Mouse (Mus musculus): Measurements from ENCODE around the gene Manbal. TPM values are rescaled to one million over a fixed set of nuclear protein-coding genes. Genes with fewer than 3 reads are reported as not detected.

Manbal gene
- 120 and 123 TPM in 2 replicates for polyA plus RNA-seq (2015; fragmentation: Nextera tagmentation; extraction: Ambion mirVana)

DNA sequence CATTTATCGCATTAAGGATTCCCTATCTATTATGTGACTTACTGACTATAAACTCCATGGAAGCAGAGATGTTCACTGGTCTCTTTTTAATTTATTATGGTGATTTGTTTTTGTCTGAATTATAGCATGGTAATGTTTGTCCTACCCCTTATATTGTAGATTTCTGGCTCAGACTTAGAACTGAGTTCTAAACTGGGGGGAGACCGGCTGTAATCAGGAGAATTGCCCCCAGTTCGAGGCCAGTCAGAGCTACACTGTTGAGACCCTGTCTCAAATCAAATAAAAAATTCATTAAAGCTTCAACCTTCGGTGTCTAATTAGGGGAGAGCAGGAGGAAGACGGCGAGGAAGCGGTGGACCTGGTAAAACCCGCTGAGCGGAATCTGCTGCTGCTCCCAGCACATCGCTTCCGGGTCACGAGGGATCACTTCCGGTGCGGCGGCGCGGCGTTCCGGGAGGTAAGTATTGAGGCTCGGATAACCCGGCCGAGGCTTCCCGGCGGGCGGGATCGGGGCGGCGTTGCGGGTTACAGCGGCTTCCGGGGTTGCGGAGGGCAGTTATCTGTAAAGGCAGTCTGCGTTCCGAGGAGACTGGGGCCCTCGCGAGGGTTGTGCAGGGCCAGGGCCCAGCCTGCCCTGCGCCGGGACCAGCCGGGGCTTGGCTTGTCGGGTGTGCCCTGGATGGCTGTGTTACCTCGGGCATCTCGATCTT lies at the start of gene Manbal:
Manbal (plus strand) TSS at position 411 of the 710 bp plus-strand sequence.
- Histone ChIP-seq H3K36me3 (ENCODE audit: control insufficient read depth, insufficient read depth, low read length) (no peaks in the 10 kb centered on the region), H3K4me1 (ENCODE audit: control insufficient read depth, insufficient read depth, low read depth, low read length) (peaks cover 14% of the 10 kb centered on the region), H3K9ac (ENCODE audit: low read depth, low read length) (peak within 1 kb of the TSS; percentile 95), H3K27me3 (replicated peaks; ENCODE audit: control insufficient read depth, insufficient read depth, low read length) (no peaks in the 10 kb centered on the region), H3K4me3 (ENCODE audit: low read length) (peak within 1 kb of the TSS; percentile 83), H3K27ac (ENCODE audit: low read depth, low read length) (peak within 1 kb of the TSS; percentile 90), H3K4me2 (ENCODE audit: low read length) (peak within 1 kb of the TSS; percentile 70), H3K9me3 (ENCODE audit: control insufficient read depth, low read length) (no peaks in the 10 kb centered on the region)
- ATAC-seq = peak; percentile 89
- 3% methylated on average over 42 of the region's 42 CpGs for WGBS

DNA sequence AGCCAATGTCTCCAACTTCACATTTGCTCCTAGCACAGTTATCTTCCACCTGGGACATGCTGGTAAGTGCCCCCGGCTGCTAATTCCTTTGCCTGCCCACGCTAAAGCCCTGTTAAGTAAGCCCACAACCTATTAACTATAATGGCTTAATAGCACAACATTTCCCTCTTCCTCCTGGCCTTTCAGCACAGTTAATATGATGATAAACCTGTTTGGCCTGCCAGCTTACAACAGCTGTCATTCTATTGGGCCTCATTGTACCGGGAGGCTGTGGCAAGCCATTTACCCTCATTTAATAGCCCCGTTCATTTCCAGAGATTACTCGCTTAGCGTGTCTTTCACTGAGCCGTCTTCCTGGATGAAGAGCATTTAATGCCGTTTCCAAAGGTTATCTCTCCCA lies 47.3 kb upstream of the Manbal start:
- Histone ChIP-seq H3K4me3 (ENCODE audit: low read length) (no peak overlapping the region), H3K36me3 (ENCODE audit: control insufficient read depth, insufficient read depth, low read length) (peaks cover 33% of the 10 kb centered on the region), H3K27me3 (replicated peaks; ENCODE audit: control insufficient read depth, insufficient read depth, low read length) (no peaks in the 10 kb centered on the region), H3K4me1 (ENCODE audit: control insufficient read depth, insufficient read depth, low read depth, low read length) (peaks cover 18% of the 10 kb centered on the region), H3K9ac (ENCODE audit: low read depth, low read length) (no peak overlapping the region), H3K4me2 (ENCODE audit: low read length) (no peak overlapping the region), H3K9me3 (ENCODE audit: control insufficient read depth, low read length) (no peaks in the 10 kb centered on the region), H3K27ac (ENCODE audit: low read depth, low read length) (no peak overlapping the region)
- 69% methylated on average over 8 of the region's 8 CpGs for WGBS
- no peak; the same call in 1 of the 2 replicates for ATAC-seq

- Histone ChIP-seq H3K4me1 (ENCODE audit: control insufficient read depth, insufficient read depth, low read depth, low read length) (peaks cover 18% of the 10 kb centered on the region), H3K27me3 (replicated peaks; ENCODE audit: control insufficient read depth, insufficient read depth, low read length) (no peaks in the 10 kb centered on the region), H3K9me3 (ENCODE audit: control insufficient read depth, low read length) (no peaks in the 10 kb centered on the region), H3K36me3 (ENCODE audit: control insufficient read depth, insufficient read depth, low read length) (peaks cover 35% of the 10 kb centered on the region), H3K27ac (ENCODE audit: low read depth, low read length) (no peak overlapping the region), H3K4me2 (ENCODE audit: low read length) (no peak overlapping the region), H3K4me3 (ENCODE audit: low read length) (no peak overlapping the region), H3K9ac (ENCODE audit: low read depth, low read length) (no peak overlapping the region)
- ATAC-seq = no peak
- WGBS = 33% methylated on average over 5 of the region's 5 CpGs
Observed at GRCm38 (mm10) chr2:157320886-157321285, 46.5 kb upstream of the Manbal start.

DNA sequence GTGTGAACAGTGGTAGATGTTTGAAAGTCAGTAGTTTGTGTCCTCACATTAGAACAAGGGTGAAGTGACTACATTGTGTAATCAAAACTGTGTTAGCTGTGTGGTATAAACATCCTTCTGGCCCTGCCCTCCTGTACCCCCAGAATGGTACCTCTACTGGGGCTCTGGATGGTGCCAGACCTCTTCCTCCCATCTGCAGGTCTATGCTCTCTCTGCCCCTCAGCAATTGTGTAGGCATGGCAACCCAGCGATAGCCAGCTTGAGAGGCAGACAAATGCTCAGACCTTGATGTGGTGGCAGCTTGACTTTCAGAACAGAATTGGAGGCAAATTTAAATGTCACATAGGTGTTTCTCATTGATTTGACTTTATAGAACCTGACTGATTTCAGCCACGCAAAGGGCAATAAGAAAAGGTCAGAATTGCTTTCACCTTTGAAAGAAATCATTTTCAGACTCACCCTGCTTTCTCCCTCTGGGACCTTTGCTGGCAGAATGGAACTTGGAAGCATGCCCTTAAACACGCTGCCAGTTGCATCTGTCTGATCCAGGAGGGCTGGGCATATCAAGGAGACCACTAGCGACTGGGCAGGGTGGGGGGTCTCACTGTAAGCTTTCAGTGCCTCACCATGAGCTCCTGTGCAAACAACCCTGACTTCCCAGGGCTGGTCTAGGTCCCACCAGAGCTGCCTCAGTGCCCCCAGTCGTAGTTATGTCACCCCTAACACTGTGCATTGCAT lies 45.2 kb upstream of the Manbal start:
- no peak overlapping the region for H3K9ac ChIP-seq (ENCODE audit: low read depth, low read length)
- WGBS = 56% methylated on average over 5 of the region's 5 CpGs
- ATAC-seq = 0 out of 2 replicates have a peak, but pooled peaks have one; percentile 30
- H3K27me3 ChIP-seq (replicated peaks; ENCODE audit: control insufficient read depth, insufficient read depth, low read length) = no peaks in the 10 kb centered on the region
- H3K4me1 ChIP-seq (ENCODE audit: control insufficient read depth, insufficient read depth, low read depth, low read length) = peaks cover 14% of the 10 kb centered on the region
- H3K4me3 ChIP-seq (ENCODE audit: low read length) = no peak overlapping the region
- no peak overlapping the region for H3K4me2 ChIP-seq (ENCODE audit: low read length)
- H3K36me3 ChIP-seq (ENCODE audit: control insufficient read depth, insufficient read depth, low read length) = peaks cover 28% of the 10 kb centered on the region
- H3K27ac ChIP-seq (ENCODE audit: low read depth, low read length) = peak overlapping the region; percentile 44
- no peaks in the 10 kb centered on the region for H3K9me3 ChIP-seq (ENCODE audit: control insufficient read depth, low read length)

- H3K4me3 ChIP-seq (ENCODE audit: low read length) = no peak overlapping the region
- H3K4me1 ChIP-seq (ENCODE audit: control insufficient read depth, insufficient read depth, low read depth, low read length) = peaks cover 23% of the 10 kb centered on the region
- H3K9me3 ChIP-seq (ENCODE audit: control insufficient read depth, low read length) = no peaks in the 10 kb centered on the region
- H3K9ac ChIP-seq (ENCODE audit: low read depth, low read length) = no peak overlapping the region
- no peak overlapping the region for H3K4me2 ChIP-seq (ENCODE audit: low read length)
- ATAC-seq = no peak
- peaks cover 16% of the 10 kb centered on the region for H3K36me3 ChIP-seq (ENCODE audit: control insufficient read depth, insufficient read depth, low read length)
- no peaks in the 10 kb centered on the region for H3K27me3 ChIP-seq (replicated peaks; ENCODE audit: control insufficient read depth, insufficient read depth, low read length)
- H3K27ac ChIP-seq (ENCODE audit: low read depth, low read length) = no peak overlapping the region
- 73% methylated on average over 2 of the region's 2 CpGs for WGBS
Observed at GRCm38 (mm10) chr2:157325238-157325637, 42.2 kb upstream of the Manbal start.

DNA sequence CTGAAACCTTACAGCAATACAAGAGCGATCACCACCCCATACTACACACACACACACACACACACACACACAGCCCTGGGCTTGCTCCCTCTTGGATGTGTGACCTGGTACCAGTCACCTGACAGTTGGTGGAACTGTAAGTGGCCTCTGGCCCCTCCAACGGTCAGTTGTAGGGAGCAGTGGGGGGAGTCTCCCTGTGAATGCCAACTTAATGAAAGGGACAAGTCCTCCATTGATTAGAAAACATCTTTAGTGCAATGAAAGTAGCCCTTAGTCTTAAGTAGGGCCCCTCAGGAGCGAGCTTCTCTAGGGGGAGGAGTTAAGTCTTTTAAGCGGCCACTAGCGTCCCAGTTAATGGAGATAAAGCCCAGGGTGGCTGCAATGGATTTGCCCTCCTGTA lies 39.3 kb upstream of the Manbal start:
- Histone ChIP-seq H3K9ac (ENCODE audit: low read depth, low read length) (no peak overlapping the region), H3K27ac (ENCODE audit: low read depth, low read length) (peak overlapping the region; percentile 49; the same call in 1 of the 2 replicates), H3K4me1 (ENCODE audit: control insufficient read depth, insufficient read depth, low read depth, low read length) (peaks cover 12% of the 10 kb centered on the region), H3K4me3 (ENCODE audit: low read length) (no peak overlapping the region), H3K9me3 (ENCODE audit: control insufficient read depth, low read length) (no peaks in the 10 kb centered on the region), H3K4me2 (ENCODE audit: low read length) (no peak overlapping the region), H3K36me3 (ENCODE audit: control insufficient read depth, insufficient read depth, low read length) (peaks cover 10% of the 10 kb centered on the region), H3K27me3 (replicated peaks; ENCODE audit: control insufficient read depth, insufficient read depth, low read length) (no peaks in the 10 kb centered on the region)
- ATAC-seq = peak; percentile 34
- 13% methylated on average over 5 of the region's 5 CpGs for WGBS

DNA sequence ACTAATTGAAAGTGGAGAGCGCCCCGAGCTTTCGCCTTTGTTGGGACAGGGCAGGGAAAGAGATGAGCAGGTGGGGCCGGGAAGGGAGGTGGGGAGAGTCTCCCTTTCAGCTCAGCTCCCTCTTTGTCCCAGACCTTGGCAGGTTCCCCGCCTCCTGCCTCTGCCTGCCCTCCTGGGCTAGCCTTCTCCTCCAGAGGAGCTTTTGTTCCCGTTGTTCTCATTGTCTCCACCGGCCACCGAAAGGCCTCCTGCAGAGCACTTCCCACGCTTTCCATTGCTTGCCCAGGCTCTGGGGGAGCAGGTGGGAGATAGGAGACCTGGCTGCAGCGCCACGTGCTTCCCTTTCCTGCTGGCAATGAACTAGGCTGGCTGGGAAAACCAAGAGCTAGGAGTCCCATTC lies 38.8 kb upstream of the Manbal start:
- no peak overlapping the region for H3K4me2 ChIP-seq (ENCODE audit: low read length)
- peaks cover 12% of the 10 kb centered on the region for H3K4me1 ChIP-seq (ENCODE audit: control insufficient read depth, insufficient read depth, low read depth, low read length)

DNA sequence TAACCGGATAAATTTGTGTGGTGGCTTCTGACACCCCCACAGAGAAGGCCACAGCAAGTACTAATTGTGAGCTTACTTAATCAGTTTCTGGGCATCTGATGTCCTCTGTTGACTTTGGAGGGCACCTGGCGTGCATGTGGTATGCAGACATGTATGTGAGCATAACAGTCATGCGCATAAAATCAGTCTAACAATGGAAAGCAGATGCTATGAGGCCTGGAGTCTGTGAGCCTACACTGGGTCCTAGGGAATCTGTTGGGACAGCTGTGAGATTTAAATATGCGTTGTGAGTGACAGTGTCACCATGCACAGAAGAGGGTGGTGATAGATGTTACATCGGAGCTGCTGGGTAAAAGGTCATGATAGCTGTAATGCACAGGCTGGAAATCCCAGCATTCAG lies 35.3 kb upstream of the Manbal start:
- no peak for ATAC-seq
- H3K4me2 ChIP-seq (ENCODE audit: low read length) = no peak overlapping the region
- peaks cover 12% of the 10 kb centered on the region for H3K4me1 ChIP-seq (ENCODE audit: control insufficient read depth, insufficient read depth, low read depth, low read length)
- H3K27me3 ChIP-seq (replicated peaks; ENCODE audit: control insufficient read depth, insufficient read depth, low read length) = no peaks in the 10 kb centered on the region
- H3K9me3 ChIP-seq (ENCODE audit: control insufficient read depth, low read length) = no peaks in the 10 kb centered on the region
- H3K27ac ChIP-seq (ENCODE audit: low read depth, low read length) = no peak overlapping the region
- WGBS = 53% methylated on average over 5 of the region's 5 CpGs
- H3K4me3 ChIP-seq (ENCODE audit: low read length) = no peak overlapping the region
- H3K36me3 ChIP-seq (ENCODE audit: control insufficient read depth, insufficient read depth, low read length) = no peaks in the 10 kb centered on the region
- no peak overlapping the region for H3K9ac ChIP-seq (ENCODE audit: low read depth, low read length)

More for the DNA sequence above, 38.8 kb upstream of the Manbal start:
- peak; percentile 74 for ATAC-seq
- Histone ChIP-seq H3K4me3 (ENCODE audit: low read length) (no peak overlapping the region), H3K9me3 (ENCODE audit: control insufficient read depth, low read length) (no peaks in the 10 kb centered on the region), H3K9ac (ENCODE audit: low read depth, low read length) (0 out of 2 replicates have a peak overlapping the region, but pooled peaks have one; percentile 13), H3K27ac (ENCODE audit: low read depth, low read length) (peak overlapping the region; percentile 49; the same call in 1 of the 2 replicates), H3K27me3 (replicated peaks; ENCODE audit: control insufficient read depth, insufficient read depth, low read length) (no peaks in the 10 kb centered on the region), H3K36me3 (ENCODE audit: control insufficient read depth, insufficient read depth, low read length) (peaks cover 8% of the 10 kb centered on the region)
- WGBS = 6% methylated on average over 11 of the region's 11 CpGs

DNA sequence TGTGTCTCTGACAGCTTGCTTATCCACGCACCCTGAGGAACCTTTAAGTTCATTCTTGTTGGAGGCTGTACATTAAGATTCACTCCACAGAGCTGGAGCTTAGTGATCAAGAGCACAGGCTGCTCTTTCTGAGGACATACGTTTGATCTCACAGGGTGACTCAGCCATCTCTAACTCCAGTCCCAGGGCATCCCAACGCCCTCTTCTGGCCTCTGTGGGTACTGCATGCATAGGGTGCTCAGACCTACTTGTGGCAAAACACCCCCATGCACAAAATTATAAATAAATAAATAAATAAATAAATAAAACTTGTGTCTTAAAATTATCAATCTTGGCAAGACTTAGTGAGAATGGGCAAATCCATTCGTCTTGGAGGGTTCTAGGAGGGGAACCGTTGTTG lies 28.7 kb upstream of the Manbal start:
- no peaks in the 10 kb centered on the region for H3K9me3 ChIP-seq (ENCODE audit: control insufficient read depth, low read length)
- 27% methylated on average over 5 of the region's 5 CpGs for WGBS
- no peak overlapping the region for H3K27ac ChIP-seq (ENCODE audit: low read depth, low read length)
- H3K27me3 ChIP-seq (replicated peaks; ENCODE audit: control insufficient read depth, insufficient read depth, low read length) = no peaks in the 10 kb centered on the region
- no peak overlapping the region for H3K4me2 ChIP-seq (ENCODE audit: low read length)
- no peak for ATAC-seq
- H3K4me1 ChIP-seq (ENCODE audit: control insufficient read depth, insufficient read depth, low read depth, low read length) = peaks cover 31% of the 10 kb centered on the region
- no peaks in the 10 kb centered on the region for H3K36me3 ChIP-seq (ENCODE audit: control insufficient read depth, insufficient read depth, low read length)
- no peak overlapping the region for H3K4me3 ChIP-seq (ENCODE audit: low read length)
- H3K9ac ChIP-seq (ENCODE audit: low read depth, low read length) = no peak overlapping the region

Measured in hindbrain, embryonic 16.5 days (tissue).